Mouse (Mus musculus) brain, embryonic 14.5 days (tissue): ENCODE results near the gene Plac8.

Experiments used
- CTCF ChIP-seq: fragments of 200-500 bp; IDR thresholded peaks from 2 replicates; pipeline ENCODE4 v1.5.1; 2012; ENCODE audit warnings: inconsistent platforms, mild to moderate bottlenecking, moderate library complexity, borderline replicate concordance; ENCODE audit not compliant: insufficient read depth, insufficient read length; ENCODE audit errors: extremely low read depth
- POLR2A ChIP-seq: fragments of 200-500 bp; IDR thresholded peaks from 2 replicates; pipeline ENCODE4 v1.6.1; 2012; ENCODE audit warnings: mild to moderate bottlenecking, inconsistent platforms, borderline replicate concordance; ENCODE audit not compliant: poor library complexity, insufficient read depth, insufficient read length, severe bottlenecking; ENCODE audit errors: extremely low read depth

GRCm38 (mm10) chr5:100587626-100588025 lies 15.6 kb upstream of the Plac8 start:
- TF ChIP-seq POLR2A (no peak), CTCF (no peak)
